Mouse (Mus musculus): ENCODE measurements at regions not wholly inside any gene's neighbourhood (a gene's known extent, or its start where the extent isn't known, plus 50 kb on each side); places are given as distances from the start of the nearest gene placed in this dataset.

DNA sequence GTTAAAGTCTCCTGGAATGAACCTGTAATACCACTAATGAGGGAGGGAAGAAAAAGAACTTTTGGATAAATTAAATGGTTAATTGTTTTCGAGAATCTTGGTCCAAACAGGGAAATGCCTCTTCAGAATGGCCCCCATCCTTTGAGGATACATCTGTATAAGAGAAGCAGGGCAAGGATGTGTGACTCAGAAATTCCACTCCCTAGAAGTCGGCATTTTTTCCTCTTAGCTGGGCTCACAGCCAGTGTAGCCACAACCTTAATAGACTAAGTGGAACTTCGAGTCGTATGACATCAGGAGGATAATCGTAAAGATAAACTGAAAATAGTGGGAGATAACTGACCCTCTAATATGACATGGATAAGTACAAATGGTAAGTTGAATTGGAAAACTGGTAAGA, 56.1 kb upstream of the Cav2 start:
- DNase-seq (ENCODE audit: low spot score in 2 of 2), result no peak

DNA sequence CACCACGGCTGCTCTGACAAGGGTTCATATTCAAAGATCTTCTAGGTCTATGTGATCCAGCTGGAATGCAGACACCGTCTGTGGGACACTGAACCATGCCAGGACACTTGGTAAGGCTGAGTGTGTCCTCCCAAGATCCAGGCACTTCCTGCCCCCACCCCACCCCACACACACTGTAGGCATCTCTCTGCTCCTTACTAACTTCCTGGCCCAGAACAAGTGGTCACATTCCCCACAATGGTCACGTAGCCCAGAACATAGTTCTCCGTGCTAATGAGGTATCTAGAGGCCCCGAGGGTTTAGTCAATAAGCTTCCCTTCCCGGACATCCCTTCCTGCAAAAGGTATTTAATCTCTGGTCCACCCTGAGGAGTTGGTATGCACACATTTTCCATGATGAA, 54.5 kb upstream of the Cav2 start:
- no peak for DNase-seq (ENCODE audit: low spot score in 2 of 2)

Measured in urinary bladder, postnatal 4 days (tissue).